Mouse (Mus musculus) MEL (cell line): Measurements from ENCODE around the gene Cldn11.

Experiments used
- CTCF ChIP-seq, 3 experiments: IDR thresholded peaks in 2 of 3; conservative IDR thresholded peaks in 1 of 3; 2 replicates each; pipeline ENCODE4 v1.5.1; 2011 to 2012; ENCODE audit warnings: low read length in 3 of 3, low read depth in 2 of 3, mild to moderate bottlenecking in 2 of 3, improper control_type of control experiment in 1 of 3, inconsistent platforms in 1 of 3, mixed read lengths in 1 of 3, moderate library complexity in 1 of 3; ENCODE audit not compliant: control insufficient read depth in 1 of 3, insufficient read depth in 1 of 3, poor library complexity in 1 of 3, severe bottlenecking in 1 of 3
- EP300 ChIP-seq, 2 experiments: IDR thresholded peaks; 2 replicates each; pipeline ENCODE4 v1.6.1; 2011; ENCODE audit warnings: improper control_type of control experiment in 2 of 2, low read length in 2 of 2, low read depth in 1 of 2, mild to moderate bottlenecking in 1 of 2
- GABPA ChIP-seq: IDR thresholded peaks from 2 replicates; pipeline ENCODE4 v1.6.1; 2012; ENCODE audit warnings: low read depth, mild to moderate bottlenecking, inconsistent platforms, low read length, improper control_type of control experiment, moderate library complexity
- MAX ChIP-seq: IDR thresholded peaks from 2 replicates; pipeline ENCODE4 v1.6.1; 2011; ENCODE audit warnings: low read length, improper control_type of control experiment
- MAZ ChIP-seq: IDR thresholded peaks from 2 replicates; pipeline ENCODE4 v1.6.1; 2012; ENCODE audit warnings: low read depth, mild to moderate bottlenecking, inconsistent platforms, low read length, improper control_type of control experiment
- MEF2A ChIP-seq: IDR thresholded peaks from 2 replicates; pipeline ENCODE4 v1.6.1; 2014; ENCODE audit warnings: low read depth, mild to moderate bottlenecking, inconsistent platforms, low read length, improper control_type of control experiment; ENCODE audit not compliant: poor library complexity, insufficient replicate concordance, severe bottlenecking; ENCODE audit errors: extremely low read depth
- POLR2A ChIP-seq, 2 experiments: IDR thresholded peaks; 2 replicates each; pipeline ENCODE4 v1.6.1; 2011 to 2012; ENCODE audit warnings: low read length in 2 of 2, mild to moderate bottlenecking in 2 of 2, control low read depth in 1 of 2, improper control_type of control experiment in 1 of 2, low read depth in 1 of 2, moderate library complexity in 1 of 2; ENCODE audit not compliant: control insufficient read depth in 1 of 2, insufficient read depth in 1 of 2, poor library complexity in 1 of 2
- POLR2AphosphoS2 ChIP-seq: IDR thresholded peaks from 2 replicates; pipeline ENCODE4 v1.6.1; 2011; ENCODE audit warnings: low read length, improper control_type of control experiment
- RAD21 ChIP-seq: IDR thresholded peaks from 2 replicates; pipeline ENCODE4 v1.6.1; 2011; ENCODE audit warnings: mild to moderate bottlenecking, low read depth, low read length, improper control_type of control experiment
- TAL1 ChIP-seq: IDR thresholded peaks from 2 replicates; pipeline ENCODE4 v1.6.1; 2012; ENCODE audit warnings: mild to moderate bottlenecking, inconsistent platforms, low read length, moderate library complexity, mixed read lengths
- TBP ChIP-seq: IDR thresholded peaks from 2 replicates; pipeline ENCODE4 v1.8.0; 2011; ENCODE audit warnings: low read depth, low read length, improper control_type of control experiment

- TF ChIP-seq MAX: no peak
- no peak for TF ChIP-seq TAL1
- no peak for TF ChIP-seq POLR2AphosphoS2
- no peak for TF ChIP-seq RAD21
- TF ChIP-seq EP300 (IDR thresholded peaks at IDR 0.05; ENCODE audit: low read depth in 1 of 2, low read length in 2 of 2): no peak
- no peak for TF ChIP-seq POLR2A (IDR thresholded peaks at IDR 0.05; ENCODE audit: control insufficient read depth in 1 of 2, insufficient read depth in 1 of 2, low read depth in 1 of 2, low read length in 2 of 2, poor library complexity in 1 of 2)
- no peak for TF ChIP-seq TBP
- TF ChIP-seq CTCF (IDR thresholded peaks at IDR 0.05 in 2 of 3, conservative IDR thresholded peaks at IDR 0.05 in 1 of 3; ENCODE audit: control insufficient read depth in 1 of 3, insufficient read depth in 1 of 3, low read depth in 2 of 3, low read length in 3 of 3, poor library complexity in 1 of 3, severe bottlenecking in 1 of 3): no peak
- no peak for TF ChIP-seq GABPA
- no peak for TF ChIP-seq MEF2A
- TF ChIP-seq MAZ: no peak
Measured at GRCm38 (mm10) chr3:31166365-31166871, 16.7 kb downstream of the Cldn11 start.
